Mouse (Mus musculus): ENCODE measurements around the gene Map1s. TPM values are rescaled to one million over a fixed set of nuclear protein-coding genes. Genes with fewer than 3 reads are reported as not detected.
A peak's percentile ranks its signal among the peaks of the same experiment; 100 is the strongest.

Map1s gene
- polyA plus RNA-seq, 1 experiment: 62.2 TPM

DNA sequence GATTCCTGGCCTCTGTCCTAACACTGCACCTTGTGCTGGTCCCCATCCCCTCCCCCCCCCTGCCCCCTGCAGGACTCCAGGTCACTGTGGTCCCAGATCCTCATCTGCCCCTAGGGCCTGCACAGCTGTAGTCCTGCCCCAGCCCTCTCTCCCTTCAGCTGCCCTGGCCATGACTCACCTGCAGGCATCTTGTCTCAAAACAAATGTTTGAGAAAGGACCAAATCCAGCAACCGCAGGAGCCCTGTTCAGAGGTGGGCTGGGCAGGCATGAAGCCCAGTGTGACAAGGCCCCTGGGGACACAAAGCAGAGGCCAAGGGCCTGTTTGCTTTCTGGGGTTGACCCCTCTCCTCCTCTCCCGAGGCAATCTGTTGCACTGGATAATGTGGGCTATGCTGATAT lies 27.6 kb upstream of the Map1s start:
- Histone ChIP-seq H3K36me3 (ENCODE audit: control insufficient read depth, insufficient read depth, low read length) (no peaks in the 10 kb centered on the region), H3K4me3 (ENCODE audit: extremely low read depth, insufficient read depth, insufficient read length) (no peak overlapping the region), H3K4me1 (ENCODE audit: control insufficient read depth, insufficient read depth, insufficient read length) (no peaks in the 10 kb centered on the region), H3K27me3 (ENCODE audit: control insufficient read depth, insufficient read depth, low read length) (no peaks in the 10 kb centered on the region), H3K27ac (ENCODE audit: insufficient read depth, low read length) (no peak overlapping the region)
- DNase-seq (ENCODE audit: low read depth in 1 of 2, low spot score in 2 of 2): no peak
- 90% methylated on average over 2 of the region's 2 CpGs for WGBS
- TF ChIP-seq POLR2A (IDR thresholded peaks at IDR 0.05; ENCODE audit: low read depth, low read length): no peak

DNA sequence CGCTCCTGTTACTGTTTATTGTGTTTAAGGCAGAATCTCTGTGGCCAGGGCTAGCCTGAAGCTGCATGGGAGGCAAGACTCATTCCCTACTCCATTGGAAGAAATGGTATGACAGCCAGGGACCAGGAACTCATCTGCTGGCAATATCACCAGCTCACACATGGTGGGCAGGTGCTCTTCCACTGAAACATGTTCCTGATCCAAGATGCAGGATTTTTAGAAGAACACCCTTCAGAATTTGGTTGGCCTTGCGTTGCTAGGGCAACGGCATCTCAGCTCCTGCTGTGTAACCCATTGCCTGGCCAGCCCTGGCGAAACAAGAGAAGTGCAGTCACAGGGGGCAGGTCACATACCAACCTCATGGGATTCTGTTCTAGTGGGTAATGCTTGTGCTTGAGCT lies 26.2 kb upstream of the Map1s start:
- H3K4me3 ChIP-seq (ENCODE audit: extremely low read depth, insufficient read depth, insufficient read length): no peak overlapping the region
- H3K27ac ChIP-seq (ENCODE audit: insufficient read depth, low read length): no peak overlapping the region
- H3K36me3 ChIP-seq (ENCODE audit: control insufficient read depth, insufficient read depth, low read length): no peaks in the 10 kb centered on the region
- DNase-seq (ENCODE audit: low read depth in 1 of 2, low spot score in 2 of 2): no peak
- no peaks in the 10 kb centered on the region for H3K27me3 ChIP-seq (ENCODE audit: control insufficient read depth, insufficient read depth, low read length)
- no peak for TF ChIP-seq POLR2A (IDR thresholded peaks at IDR 0.05; ENCODE audit: low read depth, low read length)
- no peak for TF ChIP-seq CTCF (IDR thresholded peaks at IDR 0.05; ENCODE audit: extremely low read depth, insufficient read depth, insufficient read length, insufficient replicate concordance)
- H3K4me1 ChIP-seq (ENCODE audit: control insufficient read depth, insufficient read depth, insufficient read length): no peaks in the 10 kb centered on the region
- WGBS: 74% methylated on average over 4 of the region's 4 CpGs

DNA sequence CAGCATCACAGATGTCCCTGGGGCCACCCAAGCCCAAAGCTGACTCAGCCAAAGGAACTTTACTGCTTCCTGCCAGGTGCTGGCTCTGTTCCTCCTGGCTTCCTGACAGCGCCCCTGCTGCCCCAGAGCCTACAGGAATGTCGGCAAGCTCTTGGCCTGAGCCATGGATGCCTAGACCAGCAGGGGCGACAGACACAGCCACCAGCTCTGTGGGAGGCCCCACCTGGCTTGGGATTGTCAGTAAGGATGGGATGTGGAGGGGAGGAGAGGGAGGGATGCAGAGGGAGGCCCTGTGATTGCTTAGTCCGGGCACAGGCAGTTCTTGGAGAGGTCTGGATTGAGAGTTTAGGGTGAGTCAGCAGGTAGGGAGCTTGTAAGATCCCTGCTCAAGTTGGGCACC lies 25.6 kb upstream of the Map1s start:
- Histone ChIP-seq H3K4me3 (ENCODE audit: extremely low read depth, insufficient read depth, insufficient read length) (no peak overlapping the region), H3K27ac (ENCODE audit: insufficient read depth, low read length) (no peak overlapping the region), H3K4me1 (ENCODE audit: control insufficient read depth, insufficient read depth, insufficient read length) (0 out of 2 replicates have a peak, but pooled peaks cover 2% of the 10 kb centered on the region), H3K27me3 (ENCODE audit: control insufficient read depth, insufficient read depth, low read length) (no peaks in the 10 kb centered on the region), H3K36me3 (ENCODE audit: control insufficient read depth, insufficient read depth, low read length) (no peaks in the 10 kb centered on the region)
- DNase-seq (ENCODE audit: low read depth in 1 of 2, low spot score in 2 of 2): no peak
- 11% methylated on average over 4 of the region's 4 CpGs for WGBS
- TF ChIP-seq POLR2A (IDR thresholded peaks at IDR 0.05; ENCODE audit: low read depth, low read length) (no peak), CTCF (IDR thresholded peaks at IDR 0.05; ENCODE audit: extremely low read depth, insufficient read depth, insufficient read length, insufficient replicate concordance) (no peak)

DNA sequence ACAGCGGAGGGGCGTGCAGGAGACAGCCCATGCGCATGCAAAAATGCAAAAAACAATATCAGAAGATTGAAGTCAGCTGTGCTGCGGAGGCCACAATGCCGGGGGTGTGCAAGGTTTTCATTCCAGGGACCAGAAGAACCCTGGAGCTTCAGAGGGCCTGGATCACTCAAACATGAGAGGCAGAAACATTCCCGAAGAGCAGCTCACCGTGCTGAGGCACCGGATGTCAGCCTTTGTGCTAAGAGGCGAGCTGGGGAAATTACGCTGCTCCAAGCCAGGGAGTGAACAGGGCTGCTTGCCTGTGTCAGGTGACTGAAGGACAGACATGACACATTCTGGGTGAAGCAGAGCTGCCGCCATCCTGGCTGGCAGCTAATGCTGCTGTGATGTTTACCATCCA lies 25.2 kb upstream of the Map1s start:
- DNase-seq (ENCODE audit: low read depth in 1 of 2, low spot score in 2 of 2): no peak
- H3K27ac ChIP-seq (ENCODE audit: insufficient read depth, low read length): no peak overlapping the region
- no peaks in the 10 kb centered on the region for H3K27me3 ChIP-seq (ENCODE audit: control insufficient read depth, insufficient read depth, low read length)
- H3K36me3 ChIP-seq (ENCODE audit: control insufficient read depth, insufficient read depth, low read length): no peaks in the 10 kb centered on the region
- no peak overlapping the region for H3K4me3 ChIP-seq (ENCODE audit: extremely low read depth, insufficient read depth, insufficient read length)
- 49% methylated on average over 11 of the region's 11 CpGs for WGBS
- peaks cover 2% of the 10 kb centered on the region; the same call in 1 of the 2 replicates for H3K4me1 ChIP-seq (ENCODE audit: control insufficient read depth, insufficient read depth, insufficient read length)
- TF ChIP-seq POLR2A (IDR thresholded peaks at IDR 0.05; ENCODE audit: low read depth, low read length) (no peak), CTCF (IDR thresholded peaks at IDR 0.05; ENCODE audit: extremely low read depth, insufficient read depth, insufficient read length, insufficient replicate concordance) (no peak)

DNA sequence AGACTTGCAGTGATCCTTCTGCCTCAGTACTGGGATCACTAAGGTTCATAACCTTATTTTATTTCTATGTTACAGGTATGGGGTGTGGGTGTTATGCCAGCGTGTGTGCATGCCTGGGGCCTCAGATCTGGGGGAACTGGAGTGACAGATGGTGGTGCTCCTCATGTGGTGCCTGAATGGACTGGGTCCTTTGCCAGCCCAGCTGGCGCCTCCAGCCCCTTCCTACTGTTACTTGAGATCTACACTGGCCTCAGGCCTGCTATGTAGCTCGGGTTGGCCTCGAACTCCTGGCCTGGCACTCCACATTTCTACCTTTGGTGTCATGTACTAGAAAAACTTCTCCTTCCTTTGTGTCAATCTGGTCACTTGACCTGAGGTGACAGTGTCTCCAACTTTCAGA lies 21.5 kb upstream of the Map1s start:
- Histone ChIP-seq H3K27me3 (ENCODE audit: control insufficient read depth, insufficient read depth, low read length) (peaks cover 3% of the 10 kb centered on the region; the same call in 1 of the 2 replicates), H3K27ac (ENCODE audit: insufficient read depth, low read length) (no peak overlapping the region), H3K4me3 (ENCODE audit: extremely low read depth, insufficient read depth, insufficient read length) (no peak overlapping the region), H3K36me3 (ENCODE audit: control insufficient read depth, insufficient read depth, low read length) (no peaks in the 10 kb centered on the region), H3K4me1 (ENCODE audit: control insufficient read depth, insufficient read depth, insufficient read length) (peaks cover 2% of the 10 kb centered on the region; the same call in 1 of the 2 replicates)
- DNase-seq (ENCODE audit: low read depth in 1 of 2, low spot score in 2 of 2): no peak
- TF ChIP-seq POLR2A (IDR thresholded peaks at IDR 0.05; ENCODE audit: low read depth, low read length): no peak
- TF ChIP-seq CTCF (IDR thresholded peaks at IDR 0.05; ENCODE audit: extremely low read depth, insufficient read depth, insufficient read length, insufficient replicate concordance): no peak
- 61% methylated on average over 4 of the region's 4 CpGs for WGBS

DNA sequence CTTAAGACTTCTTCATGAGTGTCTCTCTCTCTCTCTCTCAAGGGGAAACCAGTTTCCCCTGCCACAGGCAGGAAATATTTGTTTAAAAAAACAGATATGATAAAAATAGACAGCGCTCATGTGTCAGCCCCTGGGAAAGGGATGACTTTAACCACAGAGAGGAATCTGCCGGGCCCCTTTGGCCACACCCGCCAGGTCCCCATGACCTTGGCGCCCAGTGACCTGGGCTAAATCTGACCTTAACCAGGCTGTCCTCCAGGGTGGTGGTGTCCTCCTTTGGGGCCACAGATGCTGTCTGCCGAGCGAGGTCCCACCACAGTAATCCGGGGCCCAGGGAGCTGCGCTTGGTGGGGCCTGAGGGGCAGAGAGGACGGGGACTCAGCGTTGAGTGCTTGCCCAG lies 21.0 kb upstream of the Map1s start:
- TF ChIP-seq POLR2A (IDR thresholded peaks at IDR 0.05; ENCODE audit: low read depth, low read length): no peak
- no peak for TF ChIP-seq CTCF (IDR thresholded peaks at IDR 0.05; ENCODE audit: extremely low read depth, insufficient read depth, insufficient read length, insufficient replicate concordance)
- H3K4me3 ChIP-seq (ENCODE audit: extremely low read depth, insufficient read depth, insufficient read length): no peak overlapping the region
- H3K27ac ChIP-seq (ENCODE audit: insufficient read depth, low read length): no peak overlapping the region
- no peaks in the 10 kb centered on the region for H3K36me3 ChIP-seq (ENCODE audit: control insufficient read depth, insufficient read depth, low read length)
- peaks cover 3% of the 10 kb centered on the region; the same call in 1 of the 2 replicates for H3K27me3 ChIP-seq (ENCODE audit: control insufficient read depth, insufficient read depth, low read length)
- no peak for DNase-seq (ENCODE audit: low read depth in 1 of 2, low spot score in 2 of 2)
- peaks cover 2% of the 10 kb centered on the region; the same call in 1 of the 2 replicates for H3K4me1 ChIP-seq (ENCODE audit: control insufficient read depth, insufficient read depth, insufficient read length)
- WGBS: 32% methylated on average over 10 of the region's 10 CpGs

DNA sequence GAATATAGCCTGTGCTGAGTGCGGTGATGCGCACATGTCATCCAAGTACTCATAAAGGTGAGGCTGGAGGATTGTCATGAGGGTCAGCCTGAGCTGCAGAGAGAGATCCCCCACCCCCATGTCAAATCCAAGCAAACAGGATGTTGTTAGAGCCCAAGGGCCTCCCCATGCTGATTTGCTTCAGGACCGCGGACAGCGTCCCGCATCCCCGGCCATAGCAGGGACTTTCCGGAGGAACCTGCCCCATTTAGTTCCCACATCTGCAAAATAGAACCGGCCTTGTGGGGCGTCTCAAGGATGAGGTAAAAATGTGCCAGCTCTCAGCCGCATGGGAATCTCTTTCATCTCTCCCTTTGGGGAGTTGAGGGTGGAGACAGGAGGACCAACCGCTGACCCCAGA lies 20.1 kb upstream of the Map1s start:
- WGBS: 15% methylated on average over 12 of the region's 12 CpGs
- peak; percentile 47 to 49 for DNase-seq (ENCODE audit: low read depth in 1 of 2, low spot score in 2 of 2)
- Histone ChIP-seq H3K27me3 (ENCODE audit: control insufficient read depth, insufficient read depth, low read length) (peaks cover 3% of the 10 kb centered on the region; the same call in 1 of the 2 replicates), H3K4me3 (ENCODE audit: extremely low read depth, insufficient read depth, insufficient read length) (no peak overlapping the region), H3K4me1 (ENCODE audit: control insufficient read depth, insufficient read depth, insufficient read length) (peaks cover 2% of the 10 kb centered on the region; the same call in 1 of the 2 replicates), H3K36me3 (ENCODE audit: control insufficient read depth, insufficient read depth, low read length) (no peaks in the 10 kb centered on the region), H3K27ac (ENCODE audit: insufficient read depth, low read length) (no peak overlapping the region)
- TF ChIP-seq POLR2A (IDR thresholded peaks at IDR 0.05; ENCODE audit: low read depth, low read length): no peak
- no peak for TF ChIP-seq CTCF (IDR thresholded peaks at IDR 0.05; ENCODE audit: extremely low read depth, insufficient read depth, insufficient read length, insufficient replicate concordance)

All from spleen, adult 2 months (tissue).